Mouse (Mus musculus): ENCODE measurements around the gene Ppil1.

DNA sequence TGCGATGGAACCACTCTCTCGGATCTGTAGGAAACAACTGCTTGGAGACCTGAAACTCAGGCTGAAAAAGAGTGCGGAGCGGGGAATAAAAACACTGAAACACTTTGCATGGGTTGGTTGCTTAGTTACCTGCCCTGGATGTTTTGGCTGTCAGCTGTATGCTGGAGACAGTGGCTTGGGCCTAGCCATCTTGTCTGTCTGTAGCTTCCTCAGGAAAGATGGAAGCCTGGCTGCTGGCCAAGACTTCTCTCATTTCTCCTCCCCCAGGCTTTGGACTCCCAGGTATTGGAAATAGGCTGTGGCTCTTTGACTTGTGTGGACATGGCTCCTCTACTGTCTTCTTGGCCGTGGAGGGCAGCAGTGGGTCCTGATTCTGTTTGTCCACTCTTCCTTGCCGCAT, 37.4 kb upstream of the Ppil1 start:
- TF ChIP-seq POLR2A (IDR thresholded peaks at IDR 0.05; ENCODE audit: insufficient read depth, low read depth, low read length), result no peak
- no peak for TF ChIP-seq CTCF (IDR thresholded peaks at IDR 0.05; ENCODE audit: insufficient read depth, low read depth, low read length)
